Mouse (Mus musculus) midbrain, embryonic 11.5 days (tissue): ENCODE results near the gene Nfatc2. TPM values are rescaled to one million over a fixed set of nuclear protein-coding genes. Genes with fewer than 3 reads are reported as not detected.
A peak's percentile ranks its signal among the peaks of the same experiment; 100 is the strongest.

Experiments used
- ATAC-seq: fragments of 200-750 bp; cut with Nextera tagmentation; 2 replicates; pipeline ENCODE4 v1.8.0; 2017; ENCODE audit warnings: moderate TSS enrichment, moderate library complexity; ENCODE audit not compliant: low FRiP score
- DNase-seq: peaks from one replicate; pipeline ENCODE4 v3.0.0; 2015; ENCODE audit warnings: low spot score; ENCODE audit errors: missing footprints
- H3K27ac ChIP-seq: fragments of 300-500 bp; sonication (generic); 2 replicates; pipeline ENCODE4 v1.5.1; 2014; ENCODE audit warnings: low read depth, low read length
- H3K27me3 ChIP-seq: fragments of 300-500 bp; sonication (generic); 2 replicates; pipeline ENCODE4 v1.6.1; 2014; ENCODE audit warnings: mild to moderate bottlenecking, low read length, moderate library complexity, mixed read lengths; ENCODE audit not compliant: control insufficient read depth, insufficient read depth
- H3K36me3 ChIP-seq: fragments of 300-500 bp; sonication (generic); 2 replicates; pipeline ENCODE4 v1.6.1; 2014; ENCODE audit warnings: mild to moderate bottlenecking, low read length, moderate library complexity, mixed read lengths; ENCODE audit not compliant: control insufficient read depth, insufficient read depth
- H3K4me1 ChIP-seq: fragments of 300-500 bp; sonication (generic); 2 replicates; pipeline ENCODE4 v1.6.1; 2014; ENCODE audit warnings: low read length; ENCODE audit not compliant: control insufficient read depth, insufficient read depth
- H3K4me2 ChIP-seq: fragments of 300-500 bp; sonication (generic); 2 replicates; pipeline ENCODE4 v1.6.1; 2014; ENCODE audit warnings: mild to moderate bottlenecking, moderate library complexity
- H3K4me3 ChIP-seq: fragments of 300-500 bp; sonication (generic); 2 replicates; pipeline ENCODE4 v1.5.1; 2014; ENCODE audit warnings: low read depth, low read length
- H3K9ac ChIP-seq: fragments of 300-500 bp; sonication (generic); 2 replicates; pipeline ENCODE4 v1.6.1; 2014; ENCODE audit warnings: low read length
- H3K9me3 ChIP-seq: fragments of 300-500 bp; sonication (generic); 2 replicates; pipeline ENCODE4 v1.6.1; 2016; ENCODE audit warnings: low read length; ENCODE audit not compliant: control insufficient read depth
- WGBS: fragments of 180-500 bp; shearing (Covaris S2); extraction: QIAGEN DNeasy Blood & Tissue Kit; methylation state at CpG from one replicate; pipeline ENCODE4 v1.1.7; 2014; 5-methylcytosine and 5-hydroxymethylcytosine counted together
- polyA plus RNA-seq: library from polyadenylated mRNA; unstranded; fragments of >200 nt; fragmentation: Nextera tagmentation; extraction: Ambion mirVana; gene quantifications from 2 replicates; pipeline ENCODE4 v1.2.1, GENCODE M21; 2014

Nfatc2 gene
- polyA plus RNA-seq, 1 experiment from 2014 or later, result 0.66 TPM

DNA sequence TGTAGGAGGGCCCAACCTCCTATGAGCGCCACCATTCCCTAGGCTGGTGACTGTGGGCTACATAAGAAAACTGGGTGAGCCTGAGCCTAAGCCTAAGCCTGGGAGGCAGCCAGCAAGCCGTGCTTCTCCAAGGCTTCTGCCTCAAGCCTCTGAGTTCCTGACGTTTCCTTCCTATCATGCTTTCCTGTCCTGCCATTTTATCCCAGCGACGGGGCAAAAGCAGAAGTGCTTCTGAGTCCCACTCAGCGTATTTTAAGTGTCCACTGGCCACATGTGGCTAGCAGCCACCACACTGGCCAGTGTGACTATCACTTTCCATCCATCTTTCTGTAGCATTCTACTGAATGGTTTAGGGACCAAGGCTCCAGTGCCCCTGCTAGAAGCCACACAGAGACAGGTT, 62.4 kb downstream of the Nfatc2 start:
- H3K4me1 ChIP-seq, result no peaks in the 10 kb centered on the region
- H3K9ac ChIP-seq, result no peak overlapping the region
- H3K27me3 ChIP-seq, result no peaks in the 10 kb centered on the region
- H3K4me2 ChIP-seq, result no peak overlapping the region
- H3K9me3 ChIP-seq, result no peaks in the 10 kb centered on the region
- 86% methylated on average over 6 of the region's 6 CpGs for WGBS
- H3K36me3 ChIP-seq, result no peaks in the 10 kb centered on the region
- DNase-seq, result no peak
- no peak overlapping the region for H3K27ac ChIP-seq
- ATAC-seq, result no peak
- no peak overlapping the region for H3K4me3 ChIP-seq

DNA sequence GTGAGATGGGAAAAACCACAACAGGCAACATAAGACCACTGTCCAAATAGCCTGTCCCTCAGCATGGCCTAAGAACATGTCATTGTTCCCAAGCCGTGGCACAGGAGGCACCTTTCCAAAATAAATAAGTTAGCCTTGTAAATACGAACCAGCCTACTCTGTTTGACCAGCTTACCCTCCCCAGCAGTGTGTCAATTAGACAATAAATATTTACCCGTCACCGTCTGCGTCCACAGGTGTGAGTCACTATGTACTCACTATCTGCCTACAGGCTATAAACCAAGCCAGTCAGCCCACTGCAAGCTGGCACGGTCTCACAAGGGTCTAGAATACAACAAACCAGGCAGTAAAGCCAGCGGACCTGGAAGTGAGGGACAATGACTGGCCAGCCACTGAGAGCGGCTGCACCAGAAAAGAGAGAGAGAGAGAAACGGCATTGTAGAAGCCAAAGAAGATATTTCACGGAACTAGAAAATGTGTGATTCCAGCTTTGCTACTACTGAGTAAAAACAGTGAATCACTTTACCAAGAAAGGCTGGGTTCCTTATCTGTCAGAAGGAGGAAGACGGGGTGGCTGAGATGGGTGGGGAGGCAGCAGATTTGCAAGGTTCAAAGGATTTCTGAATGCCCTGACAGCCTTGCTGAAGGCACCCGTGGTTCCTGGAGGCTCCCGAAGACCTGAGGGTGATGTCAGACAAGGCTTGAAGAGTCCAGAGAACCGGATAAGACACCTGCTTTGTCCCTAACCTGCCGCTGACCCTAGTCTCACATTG, 69.2 kb downstream of the Nfatc2 start:
- 73% methylated on average over 15 of the region's 15 CpGs for WGBS
- Histone ChIP-seq H3K27me3 (no peaks in the 10 kb centered on the region), H3K4me1 (no peaks in the 10 kb centered on the region), H3K4me3 (no peak overlapping the region), H3K36me3 (no peaks in the 10 kb centered on the region), H3K4me2 (no peak overlapping the region), H3K9ac (no peak overlapping the region), H3K27ac (no peak overlapping the region), H3K9me3 (no peaks in the 10 kb centered on the region)
- DNase-seq (peak; percentile 71), ATAC-seq (no peak)

DNA sequence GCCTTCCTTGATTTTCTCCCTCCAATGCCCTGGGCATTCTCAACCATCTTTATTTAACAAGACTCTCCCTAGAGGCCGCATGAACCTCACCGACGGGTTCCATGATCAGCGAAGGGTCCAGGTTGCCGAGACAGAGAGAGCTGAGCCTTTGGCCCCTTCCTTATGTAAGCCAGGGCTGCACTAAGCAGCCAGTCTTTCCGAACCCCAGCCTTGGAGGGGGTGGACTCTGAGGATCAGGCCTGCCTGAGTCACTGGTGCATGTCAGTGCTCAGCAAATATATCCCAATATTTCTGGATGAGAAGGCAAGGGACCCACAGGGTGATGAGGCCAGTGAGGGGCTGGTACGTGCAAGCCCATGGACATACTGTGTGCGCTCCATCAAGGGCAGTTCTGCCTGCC, 72.9 kb downstream of the Nfatc2 start:
- Histone ChIP-seq H3K27me3 (no peaks in the 10 kb centered on the region), H3K4me2 (no peak overlapping the region), H3K27ac (no peak overlapping the region), H3K9me3 (no peaks in the 10 kb centered on the region), H3K4me3 (no peak overlapping the region), H3K9ac (no peak overlapping the region), H3K4me1 (peaks cover 10% of the 10 kb centered on the region), H3K36me3 (no peaks in the 10 kb centered on the region)
- DNase-seq (no peak), ATAC-seq (no peak)
- 73% methylated on average over 8 of the region's 8 CpGs for WGBS

DNA sequence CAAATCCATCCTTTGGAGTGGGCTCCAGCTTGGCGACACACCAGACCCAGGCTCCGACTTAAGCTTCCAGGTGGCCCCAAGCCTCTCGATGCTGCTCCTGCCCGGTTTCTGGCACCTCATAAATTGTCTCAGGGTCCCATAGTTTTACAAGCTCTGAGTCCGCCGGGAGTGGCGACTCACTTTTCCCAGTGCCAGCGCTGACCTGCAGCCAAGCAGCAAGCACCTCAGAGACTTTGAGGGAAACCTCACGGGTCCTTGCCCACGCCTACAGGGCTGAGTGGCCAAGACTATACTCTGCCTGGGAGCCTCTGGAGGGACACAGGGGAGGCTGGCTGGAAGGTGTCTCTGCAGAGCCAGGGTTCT, 74.0 kb downstream of the Nfatc2 start:
- 90% methylated on average over 10 of the region's 10 CpGs for WGBS
- Histone ChIP-seq H3K27me3 (no peaks in the 10 kb centered on the region), H3K27ac (no peak overlapping the region), H3K4me3 (no peak overlapping the region), H3K4me2 (no peak overlapping the region), H3K9me3 (no peaks in the 10 kb centered on the region), H3K4me1 (peaks cover 10% of the 10 kb centered on the region), H3K9ac (no peak overlapping the region), H3K36me3 (no peaks in the 10 kb centered on the region)
- no peak for DNase-seq
- ATAC-seq, result no peak

DNA sequence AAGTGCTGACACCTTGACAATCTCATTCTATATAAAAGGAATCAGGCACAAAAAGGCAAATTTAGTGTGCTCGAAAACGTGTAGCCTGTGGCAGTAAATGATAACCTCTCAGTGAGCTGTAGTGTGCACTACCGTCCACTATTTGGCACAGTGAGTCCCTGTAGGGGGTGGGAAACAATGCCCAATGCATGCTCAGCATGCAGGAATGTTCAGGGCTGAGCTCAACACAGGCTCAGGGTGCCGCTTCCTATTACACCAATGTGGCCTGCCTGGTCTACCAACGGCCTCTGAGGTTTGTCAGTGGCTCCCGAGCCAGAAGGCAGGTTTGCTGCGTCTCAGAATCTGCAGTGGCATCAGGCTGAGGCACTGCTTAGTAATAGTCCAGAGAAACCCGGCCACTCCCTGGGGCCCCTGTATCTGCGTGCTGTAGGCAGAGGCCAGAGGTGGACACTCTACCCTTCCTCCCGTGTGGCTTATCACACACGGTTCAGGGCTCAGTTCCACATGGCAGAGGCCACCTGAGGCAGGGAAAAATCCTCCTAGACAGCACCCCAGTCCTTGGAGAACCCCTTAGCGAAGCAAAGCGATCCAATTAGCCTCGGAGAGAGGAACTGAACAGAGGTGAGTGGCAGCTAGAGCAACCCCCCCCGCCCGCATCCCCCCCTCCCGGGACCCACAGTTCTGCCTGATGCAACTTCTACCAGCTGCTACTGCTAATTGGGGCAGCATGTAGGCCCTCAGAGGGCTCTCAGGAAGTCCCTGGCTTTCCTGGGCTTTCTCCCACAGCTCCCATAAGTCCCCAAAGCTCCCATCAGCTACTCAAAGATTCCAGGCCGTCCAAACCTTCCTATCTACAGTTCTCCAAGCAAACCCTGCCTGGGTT, 74.7 kb downstream of the Nfatc2 start:
- Histone ChIP-seq H3K9me3 (no peaks in the 10 kb centered on the region), H3K4me1 (peaks cover 10% of the 10 kb centered on the region), H3K4me2 (no peak overlapping the region), H3K9ac (no peak overlapping the region), H3K27me3 (no peaks in the 10 kb centered on the region), H3K36me3 (no peaks in the 10 kb centered on the region), H3K27ac (no peak overlapping the region), H3K4me3 (no peak overlapping the region)
- no peak for DNase-seq
- no peak for ATAC-seq
- 88% methylated on average over 18 of the region's 18 CpGs for whole genome bisulfite sequencing

DNA sequence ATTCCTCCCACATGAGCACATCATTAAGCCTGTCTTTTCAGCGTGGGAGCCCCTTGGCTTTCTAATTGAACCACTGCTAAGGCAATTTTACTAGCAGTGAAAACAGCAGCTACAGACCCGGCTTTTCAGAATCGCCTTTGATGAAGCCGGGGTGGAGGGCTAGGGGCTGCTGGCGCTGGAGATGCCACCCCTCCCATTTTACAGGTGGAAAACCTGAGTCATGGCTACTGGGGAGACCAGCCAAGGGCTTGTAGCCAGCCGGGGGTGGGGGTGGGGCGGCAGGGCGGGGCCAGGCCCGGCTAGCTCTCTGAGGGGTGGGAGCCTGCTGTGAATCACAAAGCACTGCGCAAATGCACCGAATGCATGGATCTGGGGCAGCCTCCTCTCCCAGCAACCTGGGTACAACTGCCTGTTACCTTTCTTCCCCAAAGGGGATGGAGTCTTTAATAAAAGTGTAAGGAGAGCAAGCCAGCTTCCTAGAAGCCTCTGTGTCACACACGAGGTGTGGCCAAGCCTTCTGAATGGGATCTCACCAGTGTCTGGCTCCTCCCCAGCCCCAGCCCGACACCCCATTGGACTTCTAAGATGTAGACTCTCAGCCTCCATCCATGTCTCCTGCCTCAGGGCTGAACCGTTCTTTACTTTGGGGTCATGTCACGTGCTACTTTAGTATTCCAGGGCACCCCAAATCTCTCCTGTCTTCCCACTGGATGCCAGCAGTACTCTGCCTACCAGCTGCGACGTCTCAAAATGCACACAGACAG, 75.9 kb downstream of the Nfatc2 start:
- peaks cover 10% of the 10 kb centered on the region for H3K4me1 ChIP-seq
- H3K4me2 ChIP-seq, result peak overlapping the region; percentile 46
- peak overlapping the region; percentile 41 for H3K9ac ChIP-seq
- H3K27me3 ChIP-seq, result no peaks in the 10 kb centered on the region
- peak; percentile 31; the same call in 1 of the 2 replicates for ATAC-seq
- peak overlapping the region; percentile 18; the same call in 1 of the 2 replicates for H3K4me3 ChIP-seq
- peak; percentile 91 for DNase-seq
- H3K9me3 ChIP-seq, result no peaks in the 10 kb centered on the region
- no peak overlapping the region for H3K27ac ChIP-seq
- 9% methylated on average over 17 of the region's 17 CpGs for WGBS
- no peaks in the 10 kb centered on the region for H3K36me3 ChIP-seq

DNA sequence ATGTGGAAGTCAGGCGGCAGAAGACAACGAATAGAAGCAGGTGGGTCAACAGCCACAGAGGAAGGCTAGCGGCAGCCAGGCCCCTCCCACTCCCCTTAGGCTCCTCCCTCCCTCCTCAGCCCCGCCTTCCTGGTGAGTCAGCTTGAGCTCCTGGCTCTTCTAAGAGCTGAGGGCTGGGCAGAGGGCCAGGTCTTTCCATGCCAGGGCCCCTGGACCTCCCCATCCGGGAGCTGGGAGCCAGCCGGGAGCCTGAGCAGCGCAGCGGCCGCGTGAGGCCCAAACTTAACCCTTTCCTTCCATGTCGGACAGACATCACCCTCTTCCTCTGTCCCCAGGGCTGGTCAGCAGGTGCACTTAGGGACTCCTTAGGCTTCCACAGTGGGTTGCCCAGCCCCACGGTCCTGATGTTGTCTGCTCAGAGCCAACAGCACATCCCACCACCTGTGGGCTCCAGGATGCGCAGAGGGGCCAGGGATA, 76.5 kb downstream of the Nfatc2 start:
- 1% methylated on average over 12 of the region's 13 CpGs for WGBS
- Histone ChIP-seq H3K4me3 (peak overlapping the region; percentile 18; the same call in 1 of the 2 replicates), H3K36me3 (no peaks in the 10 kb centered on the region), H3K9ac (peak overlapping the region; percentile 41), H3K27ac (no peak overlapping the region), H3K9me3 (no peaks in the 10 kb centered on the region), H3K4me2 (peak overlapping the region; percentile 46), H3K4me1 (peaks cover 10% of the 10 kb centered on the region), H3K27me3 (no peaks in the 10 kb centered on the region)
- peak; percentile 95 for DNase-seq
- ATAC-seq, result peak; percentile 86

DNA sequence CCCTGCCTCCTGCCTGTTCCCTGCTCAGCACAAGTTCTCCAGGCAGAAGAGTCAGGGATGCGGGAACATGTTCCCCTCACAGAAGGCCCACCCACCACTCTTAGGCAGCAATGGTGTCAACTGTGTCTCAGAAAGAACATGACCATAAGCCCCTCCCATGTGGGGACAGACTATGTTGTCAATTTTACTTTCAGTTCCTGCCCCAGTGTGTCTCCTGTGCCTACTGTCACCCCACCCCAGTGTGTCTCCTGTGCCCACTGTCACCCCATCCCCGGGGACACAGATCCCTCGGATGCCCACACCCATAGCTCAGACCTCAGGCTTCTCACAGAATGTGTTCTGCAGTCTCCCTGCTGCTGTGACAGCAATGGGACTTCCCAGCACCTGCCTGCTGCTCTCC, 79.2 kb downstream of the Nfatc2 start:
- Histone ChIP-seq H3K36me3 (no peaks in the 10 kb centered on the region), H3K4me1 (peaks cover 10% of the 10 kb centered on the region), H3K9me3 (no peaks in the 10 kb centered on the region), H3K27me3 (no peaks in the 10 kb centered on the region), H3K27ac (no peak overlapping the region), H3K9ac (no peak overlapping the region), H3K4me3 (no peak overlapping the region), H3K4me2 (no peak overlapping the region)
- peak; percentile 60 for DNase-seq
- WGBS, result 92% methylated on average over 3 of the region's 3 CpGs
- no peak for ATAC-seq
